In the genomic region with DNA sequence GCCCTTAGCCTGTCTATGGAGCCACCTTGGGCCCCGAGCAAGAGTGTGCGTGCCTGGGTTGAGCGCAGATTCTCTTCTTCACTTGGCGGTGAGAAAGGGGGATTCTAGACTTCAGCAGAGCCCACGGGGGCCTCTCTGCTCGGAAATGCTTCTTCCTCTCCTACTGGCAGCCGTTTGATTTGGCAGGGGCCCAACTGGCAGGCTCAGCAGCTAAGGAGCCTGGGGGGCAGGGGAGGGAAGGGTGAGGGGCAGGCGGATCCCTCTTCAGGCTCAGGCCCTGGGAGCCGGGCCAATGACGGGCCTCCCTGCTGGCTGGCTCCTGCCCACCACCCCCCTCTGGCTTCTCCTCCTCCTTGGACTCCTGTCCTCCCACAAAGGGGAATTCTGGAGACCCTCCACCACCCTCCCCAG, we compare ENCODE assay signal across 8 mouse cellular contexts. TPM values are rescaled to one million over a fixed set of nuclear protein-coding genes. Genes with fewer than 3 reads are reported as not detected.
DNase-seq lines count a peak whose midpoint lies in the region; ATAC-seq lines count a peak whose summit lies in the region.

No protein-coding gene starts in this region.

- peak overlapping the region; percentile 78 for H3K27ac ChIP-seq in hindbrain, embryonic 16.5 days (ENCODE audit: low read depth, low read length)

- peak overlapping the region; percentile 38; the same call in 1 of the 2 replicates for H3K9ac ChIP-seq in hindbrain, embryonic 16.5 days (ENCODE audit: low read depth, low read length)

- peaks cover 10% of the 10 kb centered on the region for H3K4me1 ChIP-seq in hindbrain, embryonic 16.5 days (ENCODE audit: control insufficient read depth, insufficient read depth, low read depth, low read length)

- no peaks in the 10 kb centered on the region for H3K27me3 ChIP-seq in hindbrain, embryonic 16.5 days (replicated peaks; ENCODE audit: control insufficient read depth, insufficient read depth, low read length)

- peak overlapping the region; percentile 42 for H3K4me2 ChIP-seq in hindbrain, embryonic 16.5 days (ENCODE audit: low read length)

- no peaks in the 10 kb centered on the region for H3K36me3 ChIP-seq in hindbrain, embryonic 16.5 days (ENCODE audit: control insufficient read depth, insufficient read depth, low read length)

- no peak overlapping the region for H3K4me3 ChIP-seq in hindbrain, embryonic 16.5 days (ENCODE audit: low read length)

- ATAC-seq in hindbrain, embryonic 16.5 days, result peak; percentile 94

- H3K9me3 ChIP-seq in hindbrain, embryonic 16.5 days (ENCODE audit: control insufficient read depth, low read length), result no peaks in the 10 kb centered on the region

- 11% methylated on average over 10 of the region's 10 CpGs for WGBS in hindbrain, embryonic 16.5 days

- peak; percentile 58 for DNase-seq in Muller cell, postnatal 12 days (ENCODE audit: inconsistent ontology term)
- peak; percentile 48 to 72 for DNase-seq in cerebellum, postnatal 25 days
- DNase-seq in gastrocnemius, postnatal 25 days, result peak; percentile 76
- DNase-seq in layer of hippocampus, postnatal 36 days, result peak; percentile 71 to 74
- DNase-seq in lung, postnatal 10 days, result peak; percentile 98
- peak; percentile 84 for DNase-seq in right cerebral cortex, postnatal 14 days
- DNase-seq in embryo, embryonic 9.5 days (ENCODE audit: extremely low spot score), result no peak

RNA-seq across cellular contexts. Expression of gene Mrps18a, which starts 26.7 kb away (rescaled TPM):
- 10 to 100 TPM; 74.1 to 79.3 TPM for total RNA-seq in gastrocnemius, postnatal 25 days (2021)
- 152 and 163 TPM in 2 replicates for polyA plus RNA-seq in hindbrain, embryonic 16.5 days (2015; fragmentation: Nextera tagmentation; extraction: Ambion mirVana)
- total RNA-seq in layer of hippocampus, postnatal 36 days (2021), result 10 to 100 TPM; 81.0 to 83.8 TPM

RNA-seq across cellular contexts. Expression of gene Vegfa, which starts 51.9 kb away (rescaled TPM):
- total RNA-seq in gastrocnemius, postnatal 25 days (2021), result 100 to 1,000 TPM; 135 to 170 TPM
- 3.7 and 3.8 TPM in 2 replicates for polyA plus RNA-seq in hindbrain, embryonic 16.5 days (2015; fragmentation: Nextera tagmentation; extraction: Ambion mirVana)
- total RNA-seq in layer of hippocampus, postnatal 36 days (2021), result 10 to 100 TPM; 68.1 to 99.0 TPM

RNA-seq across cellular contexts. Expression of gene Rsph9, which starts 59.9 kb away (rescaled TPM):
- under 1 TPM; 0.29 to 0.38 TPM for total RNA-seq in gastrocnemius, postnatal 25 days (2021)
- polyA plus RNA-seq in hindbrain, embryonic 16.5 days (2015; fragmentation: Nextera tagmentation; extraction: Ambion mirVana), result 54.8 and 62.7 TPM in 2 replicates
- total RNA-seq in layer of hippocampus, postnatal 36 days (2021), result 10 to 100 TPM; 25.5 to 25.6 TPM

Comparison
In these comparisons a context has a peak if more than half of its experiments do, and no peak if none do; other contexts are left out.
1. RNA of gene Rsph9, which starts 59.9 kb away (total RNA-seq): 25.5 to 25.6 TPM in layer of hippocampus, postnatal 36 days; 0.29 to 0.38 TPM in gastrocnemius, postnatal 25 days; every median in the first group is over 10 times any median in the second.